In the genomic region with DNA sequence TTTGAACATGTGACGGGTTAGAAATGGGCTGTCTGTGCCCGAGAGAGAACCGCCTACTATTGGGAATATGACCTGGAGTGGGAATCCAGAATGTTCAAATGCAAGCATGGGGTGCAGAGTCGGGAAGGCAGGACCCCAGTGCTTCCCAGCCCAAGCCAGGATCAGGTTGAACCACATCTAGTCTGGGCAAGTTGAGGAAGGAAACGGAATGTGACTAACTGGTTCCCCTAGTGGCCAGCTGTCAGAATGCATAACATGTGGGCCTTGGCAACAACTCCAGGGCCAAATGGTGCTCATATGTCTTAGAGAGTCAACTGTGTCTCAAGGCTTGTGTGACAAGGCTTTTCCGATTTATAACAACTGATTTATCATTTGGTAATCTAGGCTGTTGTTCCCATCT, we compare ENCODE assay signal across 9 mouse cellular contexts.
DNase-seq lines count a peak whose midpoint lies in the region; ATAC-seq and TF ChIP-seq lines count a peak whose summit lies in the region.
"Had no signal": no experiment of that assay in that cellular context is flagged by ENCODE, and none has a peak within 500 bp of the region (broad histone marks: within the 10 kb centered on the region; RNA-seq: fewer than 3 reads in every experiment).

No protein-coding gene starts in this region.

- in situ Hi-C loops in ES-E14 (cut with MboI; ENCODE audit: low sequenced_read_pairs in 2 of 2, unreplicated experiment in 2 of 2), result no loop called here

- TF ChIP-seq POLR2A in small intestine, adult 2 months (IDR thresholded peaks at IDR 0.05; ENCODE audit: low read depth, low read length), result no peak

- peaks cover 4% of the 10 kb centered on the region; the same call in 1 of the 2 replicates for H3K4me1 ChIP-seq in kidney, embryonic 15.5 days
- H3K4me1 ChIP-seq in ES-E14 (ENCODE audit: control insufficient read depth in 2 of 2, insufficient read depth in 2 of 2, low read length in 2 of 2, poor library complexity in 1 of 2), result peaks cover 0 to 17% of the 10 kb centered on the region in 2 experiments; a peak in 2 of 4 replicates
- no peaks in the 10 kb centered on the region for H3K4me1 ChIP-seq in small intestine, adult 2 months (ENCODE audit: control insufficient read depth, insufficient read depth, insufficient read length, low read length)
- no peaks in the 10 kb centered on the region for H3K4me1 ChIP-seq in heart, embryonic 10.5 days
- H3K4me1 ChIP-seq: stomach, embryonic 15.5 days had no signal

- H3K27me3 ChIP-seq in kidney, embryonic 15.5 days, result no peaks in the 10 kb centered on the region
- H3K27me3 ChIP-seq in C2C12 (ENCODE audit: control insufficient read depth, insufficient read depth, insufficient read length), result peaks cover 14% of the 10 kb centered on the region
- no peaks in the 10 kb centered on the region for H3K27me3 ChIP-seq in small intestine, adult 2 months (ENCODE audit: control insufficient read depth, insufficient read depth, low read length)
- H3K27me3 ChIP-seq in heart, embryonic 10.5 days (ENCODE audit: insufficient read depth, poor library complexity, severe bottlenecking), result no peaks in the 10 kb centered on the region
- H3K27me3 ChIP-seq: stomach, embryonic 15.5 days had no signal

- ATAC-seq in kidney, embryonic 15.5 days (replicated peaks; ENCODE audit: low FRiP score), result no peak

- no peak overlapping the region for H3K27ac ChIP-seq in kidney, embryonic 15.5 days
- no peak overlapping the region for H3K27ac ChIP-seq in ES-E14 (ENCODE audit: insufficient read depth, low read depth, low read length, poor library complexity, severe bottlenecking)
- H3K27ac ChIP-seq in small intestine, adult 2 months (ENCODE audit: insufficient read depth, low read depth, low read length), result no peak overlapping the region
- no peak overlapping the region for H3K27ac ChIP-seq in heart, embryonic 10.5 days
- H3K27ac ChIP-seq: stomach, embryonic 15.5 days had no signal

- H3K36me3 ChIP-seq in kidney, embryonic 15.5 days, result no peaks in the 10 kb centered on the region
- H3K36me3 ChIP-seq in C2C12 (ENCODE audit: control insufficient read depth, insufficient read depth) (no peaks in the 10 kb centered on the region), ES-E14 (ENCODE audit: control insufficient read depth, insufficient read depth, low read length, poor library complexity, severe bottlenecking) (no peaks in the 10 kb centered on the region)
- no peaks in the 10 kb centered on the region for H3K36me3 ChIP-seq in small intestine, adult 2 months (ENCODE audit: control insufficient read depth, insufficient read depth, low read length)
- H3K36me3 ChIP-seq in heart, embryonic 10.5 days, result no peaks in the 10 kb centered on the region
- H3K36me3 ChIP-seq: stomach, embryonic 15.5 days had no signal

- no peak overlapping the region for H3K4me3 ChIP-seq in kidney, embryonic 15.5 days (replicated peaks)
- H3K4me3 ChIP-seq in C2C12 (ENCODE audit: insufficient read depth, poor library complexity, severe bottlenecking) (no peak overlapping the region), ES-E14 (ENCODE audit: insufficient read depth in 1 of 2, low read depth in 1 of 2, low read length in 2 of 2, poor library complexity in 1 of 2, severe bottlenecking in 1 of 2) (no peak overlapping the region)
- H3K4me3 ChIP-seq in small intestine, adult 2 months (ENCODE audit: low read depth, low read length), result no peak overlapping the region
- H3K4me3 ChIP-seq in heart, embryonic 10.5 days, result no peak overlapping the region
- H3K4me3 ChIP-seq: stomach, embryonic 15.5 days had no signal

- H3K79me2 ChIP-seq in C2C12 (ENCODE audit: control insufficient read depth, insufficient read depth), result no peaks in the 10 kb centered on the region

- WGBS in kidney, embryonic 15.5 days, result 70% methylated on average over 6 of the region's 6 CpGs
- 67% methylated on average over 6 of the region's 6 CpGs for WGBS in small intestine, adult 2 months
- WGBS in heart, embryonic 10.5 days, result 64% methylated on average over 6 of the region's 6 CpGs

- H3ac ChIP-seq in C2C12 (ENCODE audit: control insufficient read depth, insufficient read length, low read depth), result no peak overlapping the region

- H3K9me3 ChIP-seq in kidney, embryonic 15.5 days (replicated peaks), result no peaks in the 10 kb centered on the region
- H3K9me3 ChIP-seq in ES-E14 (ENCODE audit: control insufficient read depth, insufficient read depth, low read depth, low read length), result no peaks in the 10 kb centered on the region
- no peaks in the 10 kb centered on the region for H3K9me3 ChIP-seq in heart, embryonic 10.5 days
- H3K9me3 ChIP-seq: stomach, embryonic 15.5 days had no signal

- TF ChIP-seq CTCF in C2C12 (IDR thresholded peaks at IDR 0.05; ENCODE audit: control insufficient read depth, insufficient read depth, insufficient read length), result peak; percentile 37
- TF ChIP-seq CTCF in small intestine, adult 2 months (IDR thresholded peaks at IDR 0.05; ENCODE audit: extremely low read depth, insufficient read length, insufficient replicate concordance, low read depth, low read length), result peak; percentile 44; the same call in 1 of the 2 replicates

- no peaks in the 10 kb centered on the region for H3K79me3 ChIP-seq in C2C12 (ENCODE audit: low read depth)

- no peak overlapping the region for H3K9ac ChIP-seq in kidney, embryonic 15.5 days
- H3K9ac ChIP-seq in ES-E14 (ENCODE audit: insufficient read depth, low read depth, low read length, poor library complexity, severe bottlenecking), result no peak overlapping the region
- H3K9ac ChIP-seq: stomach, embryonic 15.5 days had no signal

- no peak overlapping the region for H3K4me2 ChIP-seq in kidney, embryonic 15.5 days
- H3K4me2 ChIP-seq: stomach, embryonic 15.5 days had no signal

- peak; percentile 14 to 46 for DNase-seq in kidney, adult 8-10 months
- peak; percentile 73 for DNase-seq in ES-E14 (ENCODE audit: low read depth, low spot score)
- DNase-seq in cerebellum, postnatal 36 days, result peak; percentile 34 to 39
- DNase-seq in layer of hippocampus, adult 8-10 months (ENCODE audit: low spot score in 2 of 2), result peak; percentile 29 to 55
- no peak for DNase-seq in heart, embryonic 10.5 days (ENCODE audit: low spot score)

TF ChIP-seq in C2C12, 6 proteins besides CTCF, POLR2A, EP300 and RAD21:
- no peak for TF ChIP-seq MAX (IDR thresholded peaks at IDR 0.05)
- no peak for TF ChIP-seq CEBPB (IDR thresholded peaks at IDR 0.05; ENCODE audit: low read depth)
- no peak for TF ChIP-seq MYOG (IDR thresholded peaks at IDR 0.05; ENCODE audit: control insufficient read depth, extremely low read depth, insufficient read length)
- no peak for TF ChIP-seq FOSL1 (IDR thresholded peaks at IDR 0.05; ENCODE audit: insufficient read depth, low read length, poor library complexity, severe bottlenecking)
- TF ChIP-seq USF1 (IDR thresholded peaks at IDR 0.05; ENCODE audit: low read depth), result no peak
- TF ChIP-seq MYOD1 (IDR thresholded peaks at IDR 0.05; ENCODE audit: control insufficient read depth, insufficient read length, low read depth), result no peak
TF ChIP-seq in C2C12: peak in this region for 0.

TF ChIP-seq in ES-E14, 5 proteins besides CTCF, POLR2A, EP300 and RAD21:
- no peak for TF ChIP-seq ZNF384 (IDR thresholded peaks at IDR 0.05; ENCODE audit: low read depth, low read length)
- TF ChIP-seq ZC3H11A (IDR thresholded peaks at IDR 0.05; ENCODE audit: borderline replicate concordance, low read depth, low read length), result peak; percentile 54; the same call in 1 of the 2 replicates
- no peak for TF ChIP-seq MAFK (IDR thresholded peaks at IDR 0.05; ENCODE audit: insufficient read depth, low read depth, low read length)
TF ChIP-seq in ES-E14: peak in this region for 1.
